Mouse (Mus musculus) lung, adult 2 months (tissue): ENCODE results near the gene Rgs9bp.
"Not testable (repeated sequence)": the region's sequence is repeated elsewhere in the genome, so short reads cannot be mapped to it uniquely, and the experiment has no call there.

Experiments used
- CTCF ChIP-seq: fragments of 200-500 bp; IDR thresholded peaks from 2 replicates; pipeline ENCODE4 v1.5.1; 2011; ENCODE audit warnings: mild to moderate bottlenecking, low read length, control low read depth; ENCODE audit not compliant: insufficient read depth
- POLR2A ChIP-seq: fragments of 200-500 bp; IDR thresholded peaks from 2 replicates; pipeline ENCODE4 v1.6.1; 2011; ENCODE audit warnings: low read depth, mild to moderate bottlenecking, control low read depth, low read length, borderline replicate concordance; ENCODE audit errors: extremely low read depth

- TF ChIP-seq CTCF, POLR2A: not testable (repeated sequence)
Observed at GRCm38 (mm10) chr7:35564872-35565271, 20.5 kb downstream of the Rgs9bp start.
